Mouse (Mus musculus) liver, embryonic 16.5 days (tissue): ENCODE measurements around the gene Slc1a7. TPM values are rescaled to one million over a fixed set of nuclear protein-coding genes. Genes with fewer than 3 reads are reported as not detected.

Experiments
- ATAC-seq: fragments of 200-750 bp; cut with Nextera tagmentation; 2 replicates; pipeline ENCODE4 v1.8.0; 2017; ENCODE audit warnings: low read depth, mild to moderate bottlenecking, moderate number of reproducible peaks, moderate library complexity
- H3K27ac ChIP-seq: fragments of 300-500 bp; sonication (generic); 2 replicates; pipeline ENCODE4 v1.5.1; 2014; ENCODE audit warnings: mild to moderate bottlenecking, low read length
- H3K27me3 ChIP-seq: fragments of 300-500 bp; sonication (generic); 2 replicates; pipeline ENCODE4 v1.6.1; 2014; ENCODE audit warnings: low read depth, low read length, mixed read lengths; ENCODE audit not compliant: control insufficient read depth, insufficient read depth
- H3K36me3 ChIP-seq: fragments of 300-500 bp; sonication (generic); 2 replicates; pipeline ENCODE4 v1.6.1; 2014; ENCODE audit warnings: mild to moderate bottlenecking; ENCODE audit not compliant: control insufficient read depth, insufficient read depth
- H3K4me1 ChIP-seq: fragments of 300-500 bp; sonication (generic); 2 replicates; pipeline ENCODE4 v1.6.1; 2014; ENCODE audit warnings: low read depth, low read length, mixed read lengths; ENCODE audit not compliant: control insufficient read depth
- H3K4me2 ChIP-seq: fragments of 300-500 bp; sonication (generic); 2 replicates; pipeline ENCODE4 v1.6.1; 2014; ENCODE audit warnings: low read depth, low read length, mixed read lengths
- H3K4me3 ChIP-seq: fragments of 300-500 bp; sonication (generic); 2 replicates; pipeline ENCODE4 v1.5.1; 2014; ENCODE audit warnings: low read depth, mild to moderate bottlenecking, low read length
- H3K9ac ChIP-seq: fragments of 300-500 bp; sonication (generic); 2 replicates; pipeline ENCODE4 v1.6.1; 2014; ENCODE audit warnings: low read depth, low read length
- H3K9me3 ChIP-seq: fragments of 300-500 bp; sonication (generic); replicated peaks from 2 replicates; pipeline ENCODE4 v1.6.1; 2016; ENCODE audit warnings: low read length; ENCODE audit not compliant: control insufficient read depth
- WGBS: fragments of 180-500 bp; shearing (Covaris S2); extraction: QIAGEN DNeasy Blood & Tissue Kit; methylation state at CpG from one replicate; pipeline ENCODE4 v1.1.7; 2014; ENCODE audit not compliant: insufficient replicate concordance; 5-methylcytosine and 5-hydroxymethylcytosine counted together
- polyA plus RNA-seq: library from polyadenylated mRNA; unstranded; fragments of >200 nt; fragmentation: Nextera tagmentation; extraction: Ambion mirVana; gene quantifications from 2 replicates; pipeline ENCODE4 v1.2.1, GENCODE M21; 2015

Gene Slc1a7
- polyA plus RNA-seq, 1 experiment from 2014 or later = not detected

DNA sequence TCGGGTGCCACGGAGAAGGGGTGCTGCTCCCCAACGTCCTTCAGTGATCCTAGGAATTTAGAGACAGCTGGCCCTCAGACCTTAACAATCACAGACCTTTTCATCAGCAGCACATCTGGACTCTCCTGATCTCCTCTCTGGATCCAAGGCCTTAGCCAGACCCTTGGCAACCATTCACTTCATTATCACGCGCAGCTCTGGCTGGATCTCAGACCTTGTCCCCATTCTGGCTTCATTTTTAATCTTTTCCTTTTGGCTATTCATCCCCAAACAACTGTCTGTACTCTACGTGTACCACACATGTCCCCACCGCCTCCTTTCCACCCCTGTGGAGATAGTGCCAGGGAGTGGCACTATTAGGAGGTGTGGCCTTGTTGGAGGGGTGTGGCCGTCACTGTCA lies 34.9 kb upstream of the Slc1a7 start:
- H3K4me3 ChIP-seq = no peak overlapping the region
- 57% methylated on average over 8 of the region's 8 CpGs for WGBS
- H3K27ac ChIP-seq = no peak overlapping the region
- H3K36me3 ChIP-seq = no peaks in the 10 kb centered on the region
- no peaks in the 10 kb centered on the region for H3K9me3 ChIP-seq
- no peaks in the 10 kb centered on the region for H3K27me3 ChIP-seq
- H3K4me1 ChIP-seq = peaks cover 5% of the 10 kb centered on the region
- H3K4me2 ChIP-seq = no peak overlapping the region
- H3K9ac ChIP-seq = no peak overlapping the region
- no peak for ATAC-seq

DNA sequence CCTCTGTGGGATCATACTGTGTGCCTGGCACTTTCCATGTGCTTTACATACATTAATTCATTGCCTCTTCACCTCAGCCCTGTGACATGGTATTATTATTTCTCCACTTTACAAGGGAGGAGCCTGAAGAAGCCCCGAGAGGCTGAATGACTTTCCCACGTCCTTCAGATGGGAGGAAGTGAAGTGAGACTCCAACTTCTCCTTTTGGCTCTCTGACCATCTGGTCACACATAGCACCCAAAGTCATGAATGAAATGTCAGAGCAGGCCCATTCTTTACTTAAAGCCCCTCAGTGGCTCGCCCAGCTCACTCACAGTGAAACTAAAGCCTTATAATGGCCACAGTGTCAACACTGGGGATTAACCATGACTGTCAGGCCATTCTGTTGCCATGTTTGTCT lies 32.9 kb upstream of the Slc1a7 start:
- H3K27ac ChIP-seq = no peak overlapping the region
- H3K4me2 ChIP-seq = no peak overlapping the region
- H3K4me3 ChIP-seq = no peak overlapping the region
- H3K4me1 ChIP-seq = no peaks in the 10 kb centered on the region
- WGBS = 25% methylated on average over 3 of the region's 3 CpGs
- no peak for ATAC-seq
- H3K9ac ChIP-seq = no peak overlapping the region
- H3K36me3 ChIP-seq = no peaks in the 10 kb centered on the region
- H3K9me3 ChIP-seq = no peaks in the 10 kb centered on the region
- no peaks in the 10 kb centered on the region for H3K27me3 ChIP-seq

DNA sequence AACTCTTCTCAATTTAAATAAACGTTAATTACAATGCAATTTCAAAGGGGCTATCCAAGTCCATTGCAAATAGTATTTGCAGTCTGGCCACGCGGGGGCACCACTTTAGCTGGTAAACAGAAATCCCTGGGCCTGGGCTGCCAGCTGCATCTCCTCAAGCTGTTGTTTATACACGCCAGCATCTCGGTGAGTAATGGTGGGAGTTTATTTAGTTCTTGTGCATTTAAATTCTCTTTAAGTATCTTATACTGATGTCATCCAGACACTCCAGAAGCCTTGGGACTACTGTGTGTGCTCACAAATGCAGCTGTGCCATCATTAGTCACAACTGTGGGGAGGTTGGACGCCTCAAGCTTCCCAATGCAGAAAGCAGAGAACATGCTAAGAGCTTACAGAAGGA lies 30.8 kb upstream of the Slc1a7 start:
- no peaks in the 10 kb centered on the region for H3K36me3 ChIP-seq
- no peak overlapping the region for H3K27ac ChIP-seq
- ATAC-seq = no peak
- no peak overlapping the region for H3K4me2 ChIP-seq
- no peaks in the 10 kb centered on the region for H3K27me3 ChIP-seq
- H3K4me3 ChIP-seq = no peak overlapping the region
- no peak overlapping the region for H3K9ac ChIP-seq
- no peaks in the 10 kb centered on the region for H3K9me3 ChIP-seq
- 22% methylated on average over 6 of the region's 6 CpGs for WGBS
- no peaks in the 10 kb centered on the region for H3K4me1 ChIP-seq

DNA sequence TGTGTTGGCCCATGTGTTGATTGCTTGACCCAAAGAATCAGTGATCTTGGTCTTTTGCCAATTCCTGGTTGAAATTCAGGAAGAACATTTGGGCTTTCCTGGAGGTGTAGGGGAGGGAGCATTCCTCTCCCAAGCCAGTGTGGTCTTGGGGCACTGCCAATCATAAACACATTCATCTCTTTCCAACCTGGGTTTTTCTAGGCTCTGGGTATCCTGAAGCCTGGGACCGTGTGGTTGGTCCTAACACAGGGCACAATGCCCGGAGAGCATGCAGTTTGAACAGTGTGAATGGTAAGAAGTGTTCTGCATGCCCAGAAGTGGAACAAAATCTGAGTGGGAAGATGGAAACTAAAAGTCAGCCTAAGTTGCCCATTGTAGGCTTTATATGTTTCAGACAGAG lies 30.0 kb upstream of the Slc1a7 start:
- no peaks in the 10 kb centered on the region for H3K9me3 ChIP-seq
- H3K4me1 ChIP-seq = no peaks in the 10 kb centered on the region
- H3K27me3 ChIP-seq = no peaks in the 10 kb centered on the region
- no peaks in the 10 kb centered on the region for H3K36me3 ChIP-seq
- no peak overlapping the region for H3K27ac ChIP-seq
- 54% methylated on average over 2 of the region's 2 CpGs for WGBS
- H3K4me3 ChIP-seq = no peak overlapping the region
- no peak overlapping the region for H3K9ac ChIP-seq
- ATAC-seq = no peak
- no peak overlapping the region for H3K4me2 ChIP-seq

DNA sequence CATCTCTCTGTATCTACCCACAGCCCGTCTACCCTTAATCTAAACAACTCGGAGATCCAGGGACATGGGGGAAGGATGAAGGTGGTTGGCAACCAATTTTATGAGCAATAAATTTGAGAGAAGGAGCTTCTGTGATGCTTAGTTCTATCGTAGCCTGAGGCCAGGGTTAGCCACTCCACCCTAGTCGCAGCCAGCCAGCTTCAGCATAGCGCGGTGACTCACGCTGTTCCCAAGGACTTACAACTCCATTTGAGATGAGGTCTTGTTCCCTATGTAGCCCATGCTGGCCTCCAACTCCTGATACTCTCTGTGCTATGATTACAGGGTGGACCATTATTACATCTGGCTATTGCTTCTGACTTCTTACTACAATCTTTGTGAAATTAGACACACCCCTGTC lies 25.4 kb upstream of the Slc1a7 start:
- H3K9me3 ChIP-seq = no peaks in the 10 kb centered on the region
- no peak for ATAC-seq
- no peak overlapping the region for H3K4me3 ChIP-seq
- no peaks in the 10 kb centered on the region for H3K27me3 ChIP-seq
- no peaks in the 10 kb centered on the region for H3K36me3 ChIP-seq
- H3K4me2 ChIP-seq = no peak overlapping the region
- 75% methylated on average over 7 of the region's 7 CpGs for WGBS
- no peaks in the 10 kb centered on the region for H3K4me1 ChIP-seq
- H3K27ac ChIP-seq = no peak overlapping the region
- no peak overlapping the region for H3K9ac ChIP-seq

DNA sequence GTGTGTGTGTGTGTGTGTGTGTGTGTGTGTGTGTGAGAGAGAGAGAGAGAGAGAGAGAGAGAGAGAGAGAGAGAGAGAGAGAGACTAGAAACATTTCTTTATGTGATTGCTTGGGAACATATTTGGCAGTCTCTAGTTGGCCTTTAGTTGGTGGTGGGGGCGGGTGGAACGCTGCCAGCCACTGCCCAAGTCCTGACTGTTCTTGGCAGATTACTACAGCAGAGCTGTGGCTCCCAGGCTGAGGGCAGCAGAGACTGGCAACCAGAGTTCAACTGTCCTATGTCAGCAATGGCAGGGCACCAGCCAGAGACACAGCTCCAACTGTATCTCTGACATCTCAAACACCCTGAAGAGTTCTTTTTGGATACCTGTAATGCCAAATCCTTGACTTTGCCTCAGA lies 24.0 kb upstream of the Slc1a7 start:
- 59% methylated on average over 2 of the region's 2 CpGs for WGBS
- H3K9me3 ChIP-seq = no peaks in the 10 kb centered on the region
- H3K4me3 ChIP-seq = no peak overlapping the region
- ATAC-seq = no peak
- H3K9ac ChIP-seq = no peak overlapping the region
- no peak overlapping the region for H3K27ac ChIP-seq
- H3K4me2 ChIP-seq = no peak overlapping the region
- no peaks in the 10 kb centered on the region for H3K4me1 ChIP-seq
- no peaks in the 10 kb centered on the region for H3K36me3 ChIP-seq
- no peaks in the 10 kb centered on the region for H3K27me3 ChIP-seq

DNA sequence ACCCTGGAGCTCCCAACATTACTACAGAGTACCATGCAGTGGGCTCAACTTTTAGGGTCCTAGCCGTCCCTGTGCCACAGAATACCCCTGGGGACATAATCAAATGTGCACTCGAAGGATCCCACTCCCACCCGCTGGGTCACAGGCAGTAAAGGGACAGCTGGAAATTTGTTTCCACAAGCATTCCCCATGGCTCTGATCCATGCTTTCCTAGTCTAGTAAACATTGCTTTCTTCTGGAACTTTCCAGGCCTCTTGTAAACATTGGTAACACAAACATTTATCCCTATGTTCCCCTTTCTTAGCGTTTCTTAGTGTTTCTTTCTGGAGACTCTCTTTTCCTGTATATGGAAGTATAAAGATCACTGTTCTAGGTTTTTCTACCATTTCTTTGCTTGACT lies 18.2 kb upstream of the Slc1a7 start:
- WGBS = 70% methylated on average over 4 of the region's 4 CpGs

DNA sequence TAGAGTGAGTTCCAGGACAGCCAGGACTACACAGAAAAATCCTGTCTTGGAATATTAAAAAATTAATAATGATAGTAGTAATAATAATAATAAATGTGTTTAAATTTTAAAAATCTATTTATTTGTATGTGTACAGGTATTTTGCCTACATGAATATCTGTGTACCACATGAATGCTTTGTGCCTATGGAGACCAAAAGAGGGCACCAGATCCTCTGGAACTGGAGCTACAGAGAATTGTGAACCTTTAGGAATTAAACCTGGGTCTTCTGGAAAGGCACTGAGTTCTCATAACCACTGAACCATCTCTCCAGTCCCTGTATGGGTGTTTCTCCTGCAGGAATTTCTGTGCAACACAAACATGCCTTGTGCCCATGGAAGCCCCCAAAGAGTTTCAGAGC lies 15.3 kb upstream of the Slc1a7 start:
- Histone ChIP-seq H3K4me3 (no peak overlapping the region), H3K9ac (no peak overlapping the region), H3K9me3 (no peaks in the 10 kb centered on the region), H3K4me1 (no peaks in the 10 kb centered on the region), H3K27ac (no peak overlapping the region), H3K27me3 (no peaks in the 10 kb centered on the region), H3K4me2 (no peak overlapping the region), H3K36me3 (no peaks in the 10 kb centered on the region)
- ATAC-seq = no peak

More for the DNA sequence above, 18.2 kb upstream of the Slc1a7 start:
- Histone ChIP-seq H3K9ac (no peak overlapping the region), H3K9me3 (no peaks in the 10 kb centered on the region), H3K4me3 (no peak overlapping the region), H3K4me1 (no peaks in the 10 kb centered on the region), H3K27me3 (no peaks in the 10 kb centered on the region), H3K4me2 (no peak overlapping the region), H3K27ac (no peak overlapping the region), H3K36me3 (no peaks in the 10 kb centered on the region)
- no peak for ATAC-seq

DNA sequence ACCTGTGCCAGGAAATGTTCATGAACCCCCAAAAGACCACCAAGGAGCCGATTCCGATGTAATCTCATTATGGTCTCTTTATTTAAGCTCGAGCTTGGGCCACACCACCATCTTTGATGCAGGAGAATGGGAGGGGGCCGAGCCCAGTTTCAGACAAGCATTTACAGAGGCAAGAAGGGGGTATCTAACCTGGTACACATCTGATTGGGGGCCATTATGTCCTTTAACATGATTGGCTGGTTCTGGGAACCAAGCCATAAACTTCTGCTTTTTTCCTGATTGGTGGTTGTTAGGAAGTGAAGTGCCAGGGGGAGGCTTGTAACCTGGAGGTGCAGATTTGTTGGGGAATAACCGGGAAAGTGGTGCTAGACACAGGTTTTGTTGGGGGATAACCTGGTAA lies 12.4 kb upstream of the Slc1a7 start:
- H3K4me3 ChIP-seq = no peak overlapping the region
- WGBS = 45% methylated on average over 5 of the region's 5 CpGs
- no peak overlapping the region for H3K9ac ChIP-seq
- no peaks in the 10 kb centered on the region for H3K9me3 ChIP-seq
- H3K36me3 ChIP-seq = no peaks in the 10 kb centered on the region
- H3K27ac ChIP-seq = no peak overlapping the region
- H3K27me3 ChIP-seq = no peaks in the 10 kb centered on the region
- no peak for ATAC-seq
- no peak overlapping the region for H3K4me2 ChIP-seq
- no peaks in the 10 kb centered on the region for H3K4me1 ChIP-seq

DNA sequence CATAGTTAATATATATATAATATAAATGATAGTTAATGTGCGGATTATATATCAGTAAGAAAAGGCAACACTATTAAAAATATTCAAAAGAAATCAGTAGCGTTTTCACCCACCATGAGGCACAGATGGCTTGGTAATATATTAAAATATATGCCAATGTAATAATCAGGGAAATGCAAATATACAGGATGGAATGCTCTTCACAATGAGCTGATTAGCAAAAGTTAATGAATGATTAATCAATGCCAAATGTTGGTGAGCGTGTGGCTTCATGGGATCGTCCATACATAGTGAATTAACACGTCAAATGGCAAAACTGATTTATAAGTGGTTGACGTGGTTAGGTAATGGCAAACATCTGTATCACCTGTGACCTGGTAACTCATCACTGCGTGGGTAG lies 9.6 kb upstream of the Slc1a7 start:
- Histone ChIP-seq H3K4me1 (no peaks in the 10 kb centered on the region), H3K27ac (no peak overlapping the region), H3K4me2 (no peak overlapping the region), H3K4me3 (no peak overlapping the region), H3K27me3 (no peaks in the 10 kb centered on the region), H3K36me3 (no peaks in the 10 kb centered on the region), H3K9me3 (no peaks in the 10 kb centered on the region), H3K9ac (no peak overlapping the region)
- no peak for ATAC-seq
- WGBS = 61% methylated on average over 7 of the region's 7 CpGs
